Mouse (Mus musculus): ENCODE data around the gene Ccl9.

GRCm38 (mm10) chr11:83536831-83537230, 41.6 kb downstream of the Ccl9 start:
- no peak for TF ChIP-seq CTCF (IDR thresholded peaks at IDR 0.05; ENCODE audit: borderline replicate concordance, insufficient read depth, low read depth, low read length)
- TF ChIP-seq POLR2A (IDR thresholded peaks at IDR 0.05; ENCODE audit: borderline replicate concordance, insufficient read depth, low read length) = no peak

All from cerebellum, adult 2 months (tissue).